Mouse (Mus musculus) C2C12 (cell line): Measurements from ENCODE around the gene Robo4. TPM values are rescaled to one million over a fixed set of nuclear protein-coding genes. Genes with fewer than 3 reads are reported as not detected.

Source experiments
- H3K27me3 ChIP-seq: one replicate; pipeline ENCODE4 v1.6.1; 2011; ENCODE audit not compliant: control insufficient read depth, insufficient read depth, insufficient read length
- H3K36me3 ChIP-seq: one replicate; pipeline ENCODE4 v1.6.1; 2011; ENCODE audit not compliant: control insufficient read depth, insufficient read depth
- H3K4me3 ChIP-seq: one replicate; pipeline ENCODE4 v1.5.1; 2011; ENCODE audit warnings: mild to moderate bottlenecking, control low read depth; ENCODE audit not compliant: poor library complexity, insufficient read depth, severe bottlenecking
- H3K79me2 ChIP-seq: one replicate; pipeline ENCODE4 v1.6.1; 2011; ENCODE audit not compliant: control insufficient read depth, insufficient read depth
- H3K79me3 ChIP-seq: one replicate; pipeline ENCODE4 v1.6.1; 2011; ENCODE audit warnings: low read depth, control low read depth
- H3ac ChIP-seq: one replicate; pipeline ENCODE3; 2011; ENCODE audit warnings: low read depth; ENCODE audit not compliant: control insufficient read depth, insufficient read length
- CEBPB ChIP-seq: IDR thresholded peaks from one replicate; pipeline ENCODE4 v1.6.1; 2011; ENCODE audit warnings: low read depth, mild to moderate bottlenecking, control low read depth, moderate library complexity
- CTCF ChIP-seq: IDR thresholded peaks from one replicate; pipeline ENCODE4 v1.5.1; 2011; ENCODE audit not compliant: control insufficient read depth, insufficient read depth, insufficient read length
- FOSL1 ChIP-seq: IDR thresholded peaks from one replicate; pipeline ENCODE4 v1.8.0; 2011; ENCODE audit warnings: mild to moderate bottlenecking, low read length; ENCODE audit not compliant: poor library complexity, insufficient read depth, severe bottlenecking
- MAX ChIP-seq: IDR thresholded peaks from one replicate; pipeline ENCODE4 v1.6.1; 2011; ENCODE audit warnings: mild to moderate bottlenecking, control low read depth
- MYOD1 ChIP-seq: IDR thresholded peaks from one replicate; pipeline ENCODE4 v1.6.1; 2011; ENCODE audit warnings: low read depth; ENCODE audit not compliant: control insufficient read depth, insufficient read length
- MYOG ChIP-seq: IDR thresholded peaks from one replicate; pipeline ENCODE4 v1.6.1; 2011; ENCODE audit not compliant: control insufficient read depth, insufficient read length; ENCODE audit errors: extremely low read depth
- USF1 ChIP-seq: IDR thresholded peaks from one replicate; pipeline ENCODE4 v1.6.1; 2011; ENCODE audit warnings: low read depth, mild to moderate bottlenecking, control low read depth, moderate library complexity
- polyA plus RNA-seq: library from polyadenylated mRNA; unstranded; fragments of >200 nt; fragmentation: generic; extraction: Trizol; gene quantifications from one replicate; pipeline ENCODE4 v1.2.1, GENCODE M21; 2012; ENCODE audit warnings: missing spikeins

Gene Robo4
- polyA plus RNA-seq, 1 experiment: not detected

DNA sequence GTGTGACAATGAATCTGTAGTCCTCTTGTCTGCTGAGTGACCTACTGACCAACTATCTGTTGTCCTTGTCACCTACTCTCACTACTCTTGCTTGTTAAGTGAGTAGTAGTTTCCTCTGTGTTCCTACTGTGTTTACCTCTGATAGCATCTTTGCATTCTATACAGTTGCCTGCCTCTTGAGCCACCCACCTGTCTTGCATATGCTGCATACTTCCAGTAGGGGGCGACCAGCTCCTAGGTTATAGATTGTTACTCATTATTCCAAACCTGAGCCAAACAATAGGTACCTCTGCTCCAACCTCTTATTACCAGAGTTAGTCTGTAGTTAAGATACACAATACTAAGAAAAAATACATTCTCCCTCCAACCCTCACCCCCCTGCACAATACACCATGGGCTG, 4.7 kb downstream of the Robo4 start:
- Histone ChIP-seq H3K4me3 (no peak overlapping the region), H3K79me3 (no peaks in the 10 kb centered on the region), H3K36me3 (no peaks in the 10 kb centered on the region), H3K27me3 (peaks cover 66% of the 10 kb centered on the region), H3ac (no peak overlapping the region), H3K79me2 (no peaks in the 10 kb centered on the region)
- peak; percentile 8 for TF ChIP-seq CTCF
- TF ChIP-seq MYOD1: no peak

DNA sequence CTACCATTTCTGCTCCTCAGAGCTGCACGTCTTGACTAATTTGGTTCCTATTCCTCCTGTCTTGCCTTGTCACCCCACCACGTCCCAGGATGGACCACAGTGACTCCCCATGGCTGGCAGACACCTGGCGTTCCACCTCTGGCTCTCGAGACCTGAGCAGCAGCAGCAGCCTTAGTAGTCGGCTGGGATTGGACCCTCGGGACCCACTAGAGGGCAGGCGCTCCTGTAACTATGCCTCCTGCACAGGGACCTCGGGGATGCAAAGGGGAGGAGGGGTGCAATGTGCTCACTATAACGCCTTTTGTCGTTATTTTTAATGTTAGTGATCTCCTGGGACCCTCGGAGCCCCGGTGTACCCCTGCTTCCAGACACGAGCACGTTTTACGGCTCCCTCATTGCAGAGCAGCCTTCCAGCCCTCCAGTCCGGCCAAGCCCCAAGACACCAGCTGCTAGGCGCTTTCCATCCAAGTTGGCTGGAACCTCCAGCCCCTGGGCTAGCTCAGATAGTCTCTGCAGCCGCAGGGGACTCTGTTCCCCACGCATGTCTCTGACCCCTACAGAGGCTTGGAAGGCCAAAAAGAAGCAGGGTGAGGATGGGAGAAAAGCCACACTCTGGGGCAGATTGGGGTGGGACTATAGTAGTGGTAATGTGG, 6.3 kb downstream of the Robo4 start:
- Histone ChIP-seq H3ac (no peak overlapping the region), H3K79me2 (no peaks in the 10 kb centered on the region), H3K4me3 (no peak overlapping the region), H3K36me3 (no peaks in the 10 kb centered on the region), H3K79me3 (no peaks in the 10 kb centered on the region), H3K27me3 (peaks cover 59% of the 10 kb centered on the region)
- no peak for TF ChIP-seq USF1
- no peak for TF ChIP-seq MYOD1
- TF ChIP-seq MAX: no peak
- no peak for TF ChIP-seq CEBPB
- no peak for TF ChIP-seq CTCF
- TF ChIP-seq MYOG: no peak
- TF ChIP-seq FOSL1: no peak

DNA sequence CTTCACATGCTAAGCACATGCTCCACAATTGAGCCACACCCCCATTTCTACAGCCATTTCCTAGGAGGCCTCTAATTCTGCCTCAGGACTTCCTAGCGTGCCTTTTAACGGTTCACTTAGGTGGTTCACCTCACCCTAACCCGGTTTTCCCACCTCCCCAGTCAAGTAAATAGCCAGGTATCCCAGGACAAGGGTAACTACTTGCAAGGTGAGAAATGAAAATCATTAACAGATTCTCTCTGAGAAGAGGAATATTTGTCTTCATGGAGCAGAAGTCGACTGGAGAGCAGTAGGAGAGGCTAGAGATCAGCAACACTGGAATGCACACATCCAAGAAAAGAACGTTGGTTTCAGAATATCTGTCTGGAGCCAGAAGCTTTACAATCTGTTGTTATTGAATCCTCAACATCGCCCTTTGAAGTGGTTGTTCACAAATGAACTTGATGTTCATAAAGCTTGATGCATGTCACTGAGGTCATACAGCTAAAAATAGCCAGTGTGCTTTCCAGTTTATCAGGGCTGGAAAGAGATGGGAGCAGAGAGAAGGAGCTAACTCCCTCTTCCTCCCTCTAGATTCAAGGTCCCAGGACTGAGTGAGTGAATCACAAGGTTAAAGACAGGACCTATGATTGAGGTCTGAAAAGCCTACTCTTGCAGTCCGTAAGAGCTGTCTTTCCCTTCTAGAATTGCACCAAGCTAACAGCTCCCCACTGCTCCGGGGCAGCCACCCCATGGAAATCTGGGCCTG, 8.2 kb downstream of the Robo4 start:
- no peak overlapping the region for H3ac ChIP-seq
- no peaks in the 10 kb centered on the region for H3K79me2 ChIP-seq
- no peaks in the 10 kb centered on the region for H3K79me3 ChIP-seq
- H3K36me3 ChIP-seq: no peaks in the 10 kb centered on the region
- H3K4me3 ChIP-seq: no peak overlapping the region
- H3K27me3 ChIP-seq: peaks cover 40% of the 10 kb centered on the region
- TF ChIP-seq MAX (no peak), CEBPB (no peak), FOSL1 (no peak), MYOG (no peak), USF1 (no peak), MYOD1 (no peak), CTCF (no peak)

DNA sequence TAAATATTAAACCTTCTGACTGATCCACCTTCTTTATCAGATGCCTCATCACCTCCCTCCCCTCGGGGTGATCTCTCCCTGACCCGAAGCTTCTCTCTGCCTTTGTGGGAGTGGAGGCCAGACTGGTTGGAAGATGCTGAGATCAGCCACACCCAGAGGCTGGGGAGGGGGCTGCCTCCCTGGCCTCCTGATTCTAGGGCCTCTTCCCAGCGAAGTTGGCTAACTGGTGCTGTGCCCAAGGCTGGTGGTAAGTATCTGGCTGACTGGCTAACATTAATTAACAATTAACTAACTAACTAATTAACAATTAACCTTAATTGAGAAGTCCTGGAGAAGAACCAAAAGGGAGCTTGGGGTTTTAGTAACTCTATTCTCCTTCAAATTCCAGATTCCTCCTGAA, 11.3 kb downstream of the Robo4 start:
- H3K36me3 ChIP-seq: no peaks in the 10 kb centered on the region
- no peaks in the 10 kb centered on the region for H3K79me3 ChIP-seq
- H3K79me2 ChIP-seq: no peaks in the 10 kb centered on the region
- TF ChIP-seq FOSL1: no peak
- TF ChIP-seq CEBPB: no peak
- no peak for TF ChIP-seq MYOG
- TF ChIP-seq USF1: no peak
- TF ChIP-seq MYOD1: no peak
- TF ChIP-seq CTCF: no peak
- TF ChIP-seq MAX: no peak
- no peak overlapping the region for H3ac ChIP-seq
- peaks cover 26% of the 10 kb centered on the region for H3K27me3 ChIP-seq
- no peak overlapping the region for H3K4me3 ChIP-seq

DNA sequence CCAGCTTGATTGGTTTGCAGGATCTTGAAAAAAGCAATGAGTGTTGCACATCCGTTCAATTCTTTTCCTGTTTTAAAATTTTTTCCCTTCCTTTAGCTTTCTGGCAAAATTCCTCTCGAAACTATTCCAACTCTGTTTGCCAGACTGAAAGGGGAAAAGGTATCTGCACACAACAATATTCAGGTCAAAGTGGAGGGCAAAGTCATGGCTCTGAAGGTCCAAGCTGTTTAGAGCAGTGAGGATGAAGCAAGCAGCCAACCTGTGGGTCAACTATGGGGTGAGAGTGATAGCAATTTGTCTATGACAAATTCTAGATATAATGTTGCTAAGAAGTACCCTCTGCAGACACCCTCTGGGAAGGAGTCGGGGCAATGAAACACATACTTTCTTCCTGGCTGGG, 13.0 kb downstream of the Robo4 start:
- peaks cover 19% of the 10 kb centered on the region for H3K27me3 ChIP-seq
- H3K36me3 ChIP-seq: no peaks in the 10 kb centered on the region
- no peaks in the 10 kb centered on the region for H3K79me2 ChIP-seq
- TF ChIP-seq MYOD1 (no peak), USF1 (no peak), MAX (no peak), CEBPB (no peak), FOSL1 (no peak), MYOG (no peak), CTCF (no peak)
- no peaks in the 10 kb centered on the region for H3K79me3 ChIP-seq
- H3K4me3 ChIP-seq: no peak overlapping the region
- H3ac ChIP-seq: no peak overlapping the region

DNA sequence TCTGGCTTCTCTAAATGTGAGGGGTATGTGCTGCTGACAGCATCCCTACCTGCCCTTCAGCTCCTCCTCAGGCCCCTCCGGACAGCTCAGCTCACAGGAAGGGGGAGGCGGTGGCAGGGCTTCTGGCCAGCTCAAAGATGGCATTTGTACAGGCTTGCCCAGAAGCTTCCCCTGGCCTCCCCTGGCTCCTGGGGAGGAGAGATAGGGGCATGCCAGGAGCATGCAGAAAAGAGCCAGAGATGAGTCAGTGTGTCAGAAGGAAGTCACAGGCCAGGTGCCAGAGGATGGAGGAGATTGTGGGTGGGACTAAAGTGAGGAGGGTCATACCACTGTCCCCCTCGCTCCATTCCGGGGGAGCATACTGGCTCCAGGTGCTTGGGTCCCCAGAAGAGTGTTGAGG, 17.1 kb downstream of the Robo4 start:
- Histone ChIP-seq H3K27me3 (peaks cover 4% of the 10 kb centered on the region), H3K4me3 (no peak overlapping the region), H3K79me3 (no peaks in the 10 kb centered on the region), H3K79me2 (no peaks in the 10 kb centered on the region), H3ac (no peak overlapping the region), H3K36me3 (no peaks in the 10 kb centered on the region)
- TF ChIP-seq USF1 (no peak), CTCF (no peak), FOSL1 (no peak), MYOG (no peak), MAX (no peak), CEBPB (no peak), MYOD1 (no peak)
